Mouse (Mus musculus) ES-E14 (cell line): ENCODE measurements around the gene Rsph6a.

Experiments used
- CHD2 ChIP-seq: IDR thresholded peaks from 2 replicates; pipeline ENCODE4 v1.6.1; 2014; ENCODE audit warnings: mild to moderate bottlenecking, low read depth, low read length, inconsistent platforms
- HCFC1 ChIP-seq: IDR thresholded peaks from 2 replicates; pipeline ENCODE4 v1.6.1; 2012; ENCODE audit warnings: low read length, inconsistent platforms, borderline replicate concordance; ENCODE audit not compliant: insufficient read depth
- ZNF384 ChIP-seq: IDR thresholded peaks from 2 replicates; pipeline ENCODE4 v1.6.1; 2012; ENCODE audit warnings: low read depth, low read length, inconsistent platforms

DNA sequence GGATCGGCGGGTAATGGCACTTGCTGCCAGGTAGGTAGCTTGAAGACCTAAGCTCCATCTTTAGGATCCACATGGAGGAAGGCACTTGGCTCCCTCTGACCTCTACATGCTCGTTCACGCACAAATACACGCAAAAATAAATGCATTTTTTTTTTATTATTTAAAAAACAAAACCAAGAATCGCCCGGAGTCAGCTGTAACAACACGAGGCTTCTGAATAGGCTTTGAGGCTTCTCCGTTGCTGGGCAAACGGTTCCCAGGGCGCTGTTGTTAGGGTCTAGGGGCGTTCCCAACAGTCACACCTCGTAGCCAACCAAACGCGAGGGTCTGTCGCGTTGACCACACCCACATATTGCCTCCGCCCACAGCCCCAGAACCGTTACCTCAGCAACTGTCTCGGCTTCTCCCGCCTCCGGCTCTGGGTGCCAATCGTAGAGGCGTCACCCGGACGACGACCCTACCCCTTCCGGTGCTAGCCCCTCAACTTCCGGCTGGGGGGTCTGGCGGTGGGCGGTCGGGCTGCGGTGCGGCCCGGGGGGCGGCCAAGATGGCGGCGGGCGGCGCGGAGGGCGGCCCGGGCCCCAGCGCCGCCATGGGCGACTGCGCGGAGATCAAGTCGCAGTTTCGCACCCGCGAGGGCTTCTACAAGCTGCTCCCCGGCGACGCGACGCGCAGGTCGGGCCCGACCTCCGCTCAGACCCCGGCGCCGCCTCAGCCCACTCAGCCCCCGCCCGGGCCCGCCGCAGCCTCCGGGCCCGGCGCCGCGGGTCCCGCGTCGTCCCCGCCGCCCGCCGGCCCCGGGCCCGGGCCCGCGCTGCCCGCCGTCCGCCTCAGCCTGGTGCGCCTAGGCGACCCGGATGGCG is 21.5 kb downstream of the Rsph6a start, which contains the start of gene Dmwd:
- TF ChIP-seq ZNF384 (no peak), CHD2 (0 out of 2 replicates have a peak, but pooled peaks have one; percentile 22), HCFC1 (no peak)
